Mouse (Mus musculus): ENCODE measurements around the gene Ltbp3. TPM values are rescaled to one million over a fixed set of nuclear protein-coding genes. Genes with fewer than 3 reads are reported as not detected.

The Ltbp3 gene
- polyA plus RNA-seq, 1 experiment from 2014 or later: 2.7 TPM

DNA sequence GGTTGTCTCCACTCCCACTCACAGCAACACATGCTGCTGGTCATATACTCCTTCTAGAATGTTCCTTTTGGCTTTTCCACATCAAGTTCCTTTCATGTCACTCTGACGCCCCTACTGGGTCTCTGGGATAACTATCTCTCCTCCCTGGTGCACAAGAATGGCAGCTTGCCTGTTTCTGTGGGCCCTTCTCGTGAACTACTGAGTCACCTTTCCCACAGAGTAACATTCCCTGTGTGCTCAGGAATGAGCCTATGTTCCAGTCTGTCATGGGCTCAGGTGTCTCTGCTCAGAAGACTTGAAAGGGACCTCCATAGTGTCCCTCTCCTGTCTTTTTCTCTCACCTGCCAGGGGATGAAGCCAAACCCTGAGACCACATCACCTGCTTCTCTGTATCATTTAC, 1.3 kb upstream of the Ltbp3 start:
- DNase-seq (no peak), ATAC-seq (ENCODE audit: low read depth) (no peak)
- Histone ChIP-seq H3K36me3 (no peaks in the 10 kb centered on the region), H3K4me3 (replicated peaks) (no peak overlapping the region), H3K27me3 (peaks cover 92% of the 10 kb centered on the region), H3K27ac (no peak overlapping the region), H3K9me3 (replicated peaks) (no peaks in the 10 kb centered on the region), H3K4me1 (replicated peaks) (peaks cover 18% of the 10 kb centered on the region), H3K4me2 (no peak overlapping the region), H3K9ac (no peak overlapping the region)
- 54% methylated on average over 2 of the region's 2 CpGs for WGBS (ENCODE audit: insufficient replicate concordance)

DNA sequence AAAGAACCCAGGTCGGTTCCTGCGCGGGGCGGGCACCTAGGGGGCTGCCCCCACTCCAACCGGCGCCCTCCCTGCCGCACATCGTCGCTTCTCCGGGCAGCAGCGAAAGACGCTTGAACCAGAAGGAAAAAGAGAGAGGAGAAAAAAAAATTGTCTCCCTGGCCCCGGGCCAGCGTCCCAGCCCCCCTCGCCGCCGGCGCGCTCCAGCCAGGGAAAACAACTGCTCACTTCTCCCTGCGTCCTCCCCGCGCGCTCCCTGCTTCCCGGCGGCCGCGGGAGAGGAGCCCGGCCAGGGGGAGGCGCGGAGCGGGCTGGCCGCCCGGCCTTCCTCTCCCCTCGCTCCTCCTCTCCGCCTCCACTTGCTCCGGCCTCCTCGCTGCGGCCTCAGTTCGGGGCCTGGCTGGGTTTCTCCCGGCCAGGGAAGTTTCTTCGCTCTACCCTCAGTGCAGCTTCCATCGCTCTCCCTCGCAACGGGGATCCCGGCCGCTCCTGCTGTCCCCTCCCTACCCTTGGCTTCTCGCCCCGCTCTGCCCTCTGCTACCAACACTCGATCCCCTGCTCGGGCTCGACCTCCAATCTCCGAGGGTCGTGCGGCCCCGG, 1.0 kb downstream of the Ltbp3 start:
- Histone ChIP-seq H3K4me3 (replicated peaks) (peak overlapping the region; percentile 52), H3K27ac (no peak overlapping the region), H3K9me3 (replicated peaks) (no peaks in the 10 kb centered on the region), H3K27me3 (peaks cover 94% of the 10 kb centered on the region), H3K36me3 (no peaks in the 10 kb centered on the region), H3K9ac (peak overlapping the region; percentile 56), H3K4me2 (peak overlapping the region; percentile 73), H3K4me1 (replicated peaks) (peaks cover 35% of the 10 kb centered on the region)
- ATAC-seq (ENCODE audit: low read depth) (0 out of 2 replicates have a peak, but pooled peaks have one; percentile 24), DNase-seq (no peak)
- WGBS (ENCODE audit: insufficient replicate concordance): under 1% methylated on average over 55 of the region's 55 CpGs

DNA sequence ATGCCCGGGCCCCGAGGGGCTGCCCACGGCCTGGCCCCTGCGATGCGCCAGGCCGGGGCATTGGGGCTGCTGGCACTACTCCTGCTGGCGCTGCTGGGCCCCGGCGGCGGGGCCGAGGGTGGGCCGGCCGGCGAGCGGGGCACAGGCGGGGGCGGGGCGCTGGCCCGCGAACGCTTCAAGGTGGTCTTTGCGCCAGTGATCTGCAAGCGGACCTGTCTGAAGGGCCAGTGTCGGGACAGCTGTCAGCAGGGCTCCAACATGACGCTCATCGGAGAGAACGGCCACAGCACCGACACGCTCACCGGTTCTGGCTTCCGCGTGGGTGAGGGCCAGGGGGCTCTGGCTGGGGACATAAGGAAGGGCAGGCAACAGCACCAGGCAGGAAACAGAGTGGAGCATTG, 1.5 kb downstream of the Ltbp3 start:
- H3K27ac ChIP-seq: no peak overlapping the region
- peak overlapping the region; percentile 56 for H3K9ac ChIP-seq
- no peaks in the 10 kb centered on the region for H3K9me3 ChIP-seq (replicated peaks)
- peaks cover 94% of the 10 kb centered on the region for H3K27me3 ChIP-seq
- peak overlapping the region; percentile 73 for H3K4me2 ChIP-seq
- peaks cover 39% of the 10 kb centered on the region for H3K4me1 ChIP-seq (replicated peaks)
- peak overlapping the region; percentile 52 for H3K4me3 ChIP-seq (replicated peaks)
- no peak for ATAC-seq (ENCODE audit: low read depth)
- WGBS (ENCODE audit: insufficient replicate concordance): 12% methylated on average over 32 of the region's 32 CpGs
- no peaks in the 10 kb centered on the region for H3K36me3 ChIP-seq
- DNase-seq: no peak

DNA sequence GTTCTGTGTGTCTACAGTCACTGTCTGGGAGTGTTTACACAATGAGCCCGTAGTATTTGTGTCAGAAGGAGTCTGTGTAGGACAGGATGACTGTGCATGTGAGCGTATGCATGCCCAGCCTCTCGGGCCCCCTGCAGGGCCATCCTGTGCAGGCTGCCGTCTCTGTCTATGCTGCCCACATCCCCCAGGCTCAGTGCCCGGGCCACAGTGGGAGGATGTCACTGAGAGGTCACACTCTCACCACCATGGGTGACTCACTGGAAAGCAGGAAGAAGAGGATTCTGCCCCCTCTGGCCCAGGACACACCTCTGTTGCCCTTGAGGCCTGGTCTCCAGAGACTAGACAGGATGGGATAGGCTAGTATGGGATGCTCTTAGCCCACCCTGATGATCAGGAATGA, 2.9 kb downstream of the Ltbp3 start:
- Histone ChIP-seq H3K4me3 (replicated peaks) (no peak overlapping the region), H3K4me2 (no peak overlapping the region), H3K9ac (no peak overlapping the region), H3K27me3 (peaks cover 100% of the 10 kb centered on the region), H3K9me3 (replicated peaks) (no peaks in the 10 kb centered on the region), H3K4me1 (replicated peaks) (peaks cover 43% of the 10 kb centered on the region), H3K27ac (no peak overlapping the region), H3K36me3 (no peaks in the 10 kb centered on the region)
- ATAC-seq (ENCODE audit: low read depth) (no peak), DNase-seq (no peak)
- 36% methylated on average over 5 of the region's 5 CpGs for WGBS (ENCODE audit: insufficient replicate concordance)

DNA sequence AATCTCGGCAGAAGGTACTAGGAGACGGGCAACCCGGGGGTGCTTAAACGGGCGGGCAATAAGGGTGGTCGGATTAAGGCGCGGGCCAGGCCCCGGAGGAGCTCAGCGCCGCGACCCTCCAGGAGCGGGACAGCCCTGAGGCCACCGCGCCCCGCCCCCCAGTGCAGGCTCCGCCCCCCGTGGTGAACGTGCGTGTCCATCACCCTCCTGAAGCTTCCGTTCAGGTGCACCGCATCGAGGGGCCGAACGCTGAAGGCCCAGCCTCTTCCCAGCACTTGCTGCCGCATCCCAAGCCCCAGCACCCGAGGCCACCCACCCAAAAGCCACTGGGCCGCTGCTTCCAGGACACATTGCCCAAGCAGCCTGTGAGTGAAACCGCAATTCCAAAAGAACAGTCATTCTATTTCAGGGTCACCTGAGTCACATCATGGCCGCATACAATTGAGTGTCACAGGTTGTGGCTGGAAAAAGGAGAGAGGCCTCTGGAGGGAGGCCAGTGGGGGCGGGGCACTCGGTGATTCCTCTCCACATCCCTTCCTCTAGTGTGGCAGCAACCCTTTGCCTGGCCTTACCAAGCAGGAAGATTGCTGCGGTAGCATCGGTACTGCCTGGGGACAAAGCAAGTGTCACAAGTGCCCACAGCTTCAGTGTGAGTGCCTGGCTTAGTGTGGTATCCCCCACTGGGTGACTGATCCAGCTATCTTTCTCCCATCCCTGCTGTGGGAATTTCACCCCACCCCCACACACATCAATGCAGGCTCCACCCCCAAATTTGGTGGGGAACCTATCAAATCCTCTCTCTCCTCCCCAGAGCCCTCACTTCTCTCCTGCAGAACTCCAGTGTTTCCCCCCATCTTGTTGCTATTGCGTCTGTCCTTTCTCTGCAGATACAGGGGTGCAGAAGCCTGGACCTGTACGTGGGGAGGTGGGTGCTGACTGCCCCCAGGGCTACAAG, 5.3 kb downstream of the Ltbp3 start:
- no peak overlapping the region for H3K9ac ChIP-seq
- no peak overlapping the region for H3K27ac ChIP-seq
- peak overlapping the region; percentile 48 for H3K4me2 ChIP-seq
- no peaks in the 10 kb centered on the region for H3K9me3 ChIP-seq (replicated peaks)
- no peaks in the 10 kb centered on the region for H3K36me3 ChIP-seq
- DNase-seq (no peak), ATAC-seq (ENCODE audit: low read depth) (no peak)
- H3K4me3 ChIP-seq (replicated peaks): peak overlapping the region; percentile 18; the same call in 1 of the 2 replicates
- peaks cover 100% of the 10 kb centered on the region for H3K27me3 ChIP-seq
- peaks cover 43% of the 10 kb centered on the region for H3K4me1 ChIP-seq (replicated peaks)
- 12% methylated on average over 36 of the region's 36 CpGs for WGBS (ENCODE audit: insufficient replicate concordance)

DNA sequence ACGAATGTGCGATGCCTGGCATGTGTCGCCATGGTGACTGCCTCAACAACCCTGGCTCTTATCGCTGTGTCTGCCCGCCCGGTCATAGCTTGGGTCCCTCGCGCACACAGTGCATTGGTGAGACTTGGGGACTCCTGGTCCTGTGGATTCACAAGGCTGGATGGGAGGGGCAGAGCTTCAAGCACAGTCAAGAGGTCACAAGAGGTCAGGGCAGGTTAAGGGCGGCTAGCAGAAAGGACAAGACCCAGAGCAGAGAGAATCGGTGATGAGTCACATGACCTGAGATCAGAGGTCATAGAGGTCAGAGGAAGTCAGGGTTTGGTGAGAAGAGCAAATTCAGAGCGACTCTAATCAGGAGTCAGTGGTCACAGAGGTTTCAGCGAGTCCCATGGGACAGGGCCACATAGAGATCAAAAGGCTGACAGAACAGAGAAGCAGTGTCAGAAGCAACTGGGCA, 6.2 kb downstream of the Ltbp3 start:
- DNase-seq (no peak), ATAC-seq (ENCODE audit: low read depth) (peak; percentile 63)
- Histone ChIP-seq H3K27ac (no peak overlapping the region), H3K36me3 (no peaks in the 10 kb centered on the region), H3K4me1 (replicated peaks) (peaks cover 44% of the 10 kb centered on the region), H3K27me3 (peaks cover 100% of the 10 kb centered on the region), H3K9me3 (replicated peaks) (no peaks in the 10 kb centered on the region), H3K4me2 (0 out of 2 replicates have a peak overlapping the region, but pooled peaks have one; percentile 0), H3K4me3 (replicated peaks) (no peak overlapping the region), H3K9ac (no peak overlapping the region)
- 22% methylated on average over 12 of the region's 12 CpGs for WGBS (ENCODE audit: insufficient replicate concordance)

DNA sequence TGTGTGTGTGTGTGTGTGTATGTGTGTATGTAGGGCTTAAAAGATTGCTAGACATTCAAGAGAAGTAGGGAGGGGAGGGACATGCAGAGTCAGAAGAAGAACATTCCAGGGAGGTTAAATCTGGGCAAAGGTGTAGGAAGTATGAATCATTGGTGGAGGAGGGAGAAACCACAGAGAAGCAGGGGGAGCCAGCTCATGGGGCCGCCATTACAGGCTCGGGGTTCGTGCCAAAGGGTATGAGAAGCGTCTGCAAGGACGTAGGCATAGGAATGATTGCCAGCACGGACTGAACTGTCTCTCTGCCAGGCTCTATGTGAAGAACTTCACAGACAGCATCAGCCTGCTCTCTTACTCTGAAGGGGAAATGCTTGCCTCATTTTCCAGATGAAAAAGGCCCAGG, 8.8 kb downstream of the Ltbp3 start:
- Histone ChIP-seq H3K36me3 (no peaks in the 10 kb centered on the region), H3K9ac (no peak overlapping the region), H3K4me1 (replicated peaks) (peaks cover 35% of the 10 kb centered on the region), H3K27ac (no peak overlapping the region), H3K4me2 (no peak overlapping the region), H3K4me3 (replicated peaks) (no peak overlapping the region), H3K9me3 (replicated peaks) (no peaks in the 10 kb centered on the region), H3K27me3 (peaks cover 100% of the 10 kb centered on the region)
- ATAC-seq (ENCODE audit: low read depth) (no peak), DNase-seq (no peak)
- WGBS (ENCODE audit: insufficient replicate concordance): 49% methylated on average over 6 of the region's 6 CpGs

DNA sequence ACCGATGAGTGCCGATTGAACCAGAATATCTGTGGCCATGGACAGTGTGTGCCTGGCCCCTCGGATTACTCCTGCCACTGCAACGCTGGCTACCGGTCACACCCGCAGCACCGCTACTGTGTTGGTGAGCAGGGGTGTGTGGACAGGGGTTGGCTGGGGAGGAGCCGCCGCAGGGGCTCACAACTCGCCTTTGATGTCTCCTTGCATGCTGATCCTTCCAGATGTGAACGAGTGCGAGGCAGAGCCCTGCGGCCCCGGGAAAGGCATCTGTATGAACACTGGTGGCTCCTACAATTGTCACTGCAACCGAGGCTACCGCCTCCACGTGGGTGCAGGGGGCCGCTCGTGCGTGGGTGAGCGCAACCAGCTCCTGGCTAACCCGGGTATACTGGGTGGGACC, 10.2 kb downstream of the Ltbp3 start:
- Histone ChIP-seq H3K4me2 (no peak overlapping the region), H3K27ac (no peak overlapping the region), H3K27me3 (peaks cover 100% of the 10 kb centered on the region), H3K4me1 (replicated peaks) (peaks cover 26% of the 10 kb centered on the region), H3K4me3 (replicated peaks) (no peak overlapping the region), H3K9me3 (replicated peaks) (no peaks in the 10 kb centered on the region), H3K36me3 (no peaks in the 10 kb centered on the region), H3K9ac (no peak overlapping the region)
- DNase-seq: no peak
- 12% methylated on average over 22 of the region's 22 CpGs for WGBS (ENCODE audit: insufficient replicate concordance)
- ATAC-seq (ENCODE audit: low read depth): no peak

DNA sequence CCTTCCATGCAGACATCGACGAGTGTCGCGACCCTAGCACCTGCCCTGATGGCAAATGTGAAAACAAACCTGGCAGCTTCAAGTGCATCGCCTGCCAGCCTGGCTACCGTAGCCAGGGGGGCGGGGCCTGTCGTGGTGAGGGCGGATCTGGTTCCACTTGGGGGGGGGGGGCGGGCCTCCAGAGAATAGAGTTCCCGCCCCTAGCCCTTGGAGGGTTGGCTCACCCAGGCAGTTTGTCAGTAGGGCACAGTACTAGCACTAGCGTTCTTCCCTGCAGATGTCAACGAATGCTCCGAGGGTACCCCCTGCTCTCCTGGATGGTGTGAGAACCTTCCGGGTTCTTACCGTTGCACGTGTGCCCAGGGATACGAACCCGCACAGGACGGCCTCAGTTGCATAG, 11.0 kb downstream of the Ltbp3 start:
- no peak overlapping the region for H3K27ac ChIP-seq
- H3K4me2 ChIP-seq: peak overlapping the region; percentile 3; the same call in 1 of the 2 replicates
- H3K36me3 ChIP-seq: no peaks in the 10 kb centered on the region
- H3K27me3 ChIP-seq: peaks cover 100% of the 10 kb centered on the region
- no peak overlapping the region for H3K4me3 ChIP-seq (replicated peaks)
- H3K4me1 ChIP-seq (replicated peaks): peaks cover 24% of the 10 kb centered on the region
- ATAC-seq (ENCODE audit: low read depth) (no peak), DNase-seq (no peak)
- WGBS (ENCODE audit: insufficient replicate concordance): 8% methylated on average over 20 of the region's 20 CpGs
- H3K9ac ChIP-seq: no peak overlapping the region
- H3K9me3 ChIP-seq (replicated peaks): no peaks in the 10 kb centered on the region

DNA sequence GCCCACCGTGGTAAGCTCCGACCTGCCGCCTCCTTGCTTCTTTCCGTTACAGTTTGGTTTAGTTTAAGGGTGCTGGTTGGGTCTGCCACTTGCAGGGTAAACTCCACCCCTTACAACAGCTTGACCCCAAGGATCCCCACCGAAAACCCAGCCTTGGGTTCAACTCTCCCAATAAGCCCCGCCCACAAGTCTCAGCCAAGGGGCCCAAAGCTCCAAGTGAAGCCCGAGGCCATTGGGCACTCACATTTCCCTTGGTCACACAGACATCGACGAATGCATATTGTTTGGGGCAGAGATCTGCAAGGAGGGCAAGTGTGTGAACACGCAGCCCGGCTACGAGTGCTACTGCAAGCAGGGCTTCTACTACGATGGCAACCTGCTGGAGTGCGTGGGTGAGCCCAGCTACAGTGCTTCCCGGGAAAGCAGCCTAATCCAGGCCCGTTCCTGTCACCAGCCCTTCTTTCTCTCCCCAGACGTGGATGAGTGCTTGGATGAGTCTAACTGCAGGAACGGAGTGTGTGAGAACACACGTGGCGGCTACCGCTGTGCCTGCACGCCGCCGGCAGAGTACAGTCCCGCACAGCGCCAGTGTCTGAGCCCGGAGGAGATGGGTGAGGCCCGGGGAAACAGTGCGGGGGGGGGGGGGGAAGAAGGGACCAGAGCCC, 15.7 kb downstream of the Ltbp3 start:
- Histone ChIP-seq H3K4me2 (peak overlapping the region; percentile 51), H3K9me3 (replicated peaks) (no peaks in the 10 kb centered on the region), H3K4me1 (replicated peaks) (peaks cover 19% of the 10 kb centered on the region), H3K27me3 (peaks cover 74% of the 10 kb centered on the region), H3K36me3 (peaks cover 41% of the 10 kb centered on the region), H3K4me3 (replicated peaks) (peak overlapping the region; percentile 25; the same call in 1 of the 2 replicates), H3K9ac (peak overlapping the region; percentile 39; the same call in 1 of the 2 replicates), H3K27ac (no peak overlapping the region)
- no peak for ATAC-seq (ENCODE audit: low read depth)
- 21% methylated on average over 29 of the region's 29 CpGs for WGBS (ENCODE audit: insufficient replicate concordance)
- DNase-seq: no peak
